Mouse (Mus musculus) brain, embryonic 18.5 days (tissue): Measurements from ENCODE around the gene Dnajc6.
A peak's percentile ranks its signal among the peaks of the same experiment; 100 is the strongest.

Experiments
- DNase-seq: peaks from one replicate; pipeline ENCODE4 v3.0.0-alpha.2; 2012; ENCODE audit warnings: low read depth, low spot score

The Dnajc6 gene

DNA sequence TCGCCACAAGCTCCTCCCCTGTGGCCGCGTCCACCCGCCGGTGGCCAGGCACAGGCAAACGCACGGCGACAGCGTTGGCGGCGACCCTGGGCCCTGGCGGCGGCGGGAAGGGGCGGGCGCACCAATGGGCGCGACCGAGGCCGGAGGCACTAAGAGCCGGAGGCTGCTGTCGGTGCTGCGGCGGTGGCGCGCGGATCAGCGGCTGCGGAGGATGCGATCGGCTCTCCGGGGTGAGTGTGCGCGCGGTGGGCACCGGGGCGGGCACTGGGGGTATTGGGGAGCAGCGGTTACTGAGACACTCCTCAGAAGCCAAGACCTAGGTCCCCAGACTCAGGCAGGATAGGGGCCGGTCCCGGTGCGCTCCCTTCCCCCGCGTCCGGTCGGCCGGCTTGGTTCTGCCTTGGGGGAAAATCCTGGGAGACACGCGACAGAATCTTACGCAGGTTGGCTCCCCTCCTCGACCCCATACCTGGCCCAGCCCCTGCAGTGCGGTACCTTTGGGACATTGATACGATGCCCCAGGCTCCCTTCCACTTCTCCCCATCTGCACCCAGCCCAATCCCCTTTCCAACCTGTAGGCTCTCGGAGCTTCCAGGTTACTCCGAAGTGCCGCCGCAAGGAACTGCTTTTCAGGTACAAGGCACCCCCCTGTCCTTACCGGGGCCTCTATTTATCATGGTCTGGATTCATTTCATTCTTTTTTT, at the start of gene Dnajc6:
Gene Dnajc6, plus strand, starts transcription at position 115 of the 704 bp plus-strand sequence.
- no peak for DNase-seq

DNA sequence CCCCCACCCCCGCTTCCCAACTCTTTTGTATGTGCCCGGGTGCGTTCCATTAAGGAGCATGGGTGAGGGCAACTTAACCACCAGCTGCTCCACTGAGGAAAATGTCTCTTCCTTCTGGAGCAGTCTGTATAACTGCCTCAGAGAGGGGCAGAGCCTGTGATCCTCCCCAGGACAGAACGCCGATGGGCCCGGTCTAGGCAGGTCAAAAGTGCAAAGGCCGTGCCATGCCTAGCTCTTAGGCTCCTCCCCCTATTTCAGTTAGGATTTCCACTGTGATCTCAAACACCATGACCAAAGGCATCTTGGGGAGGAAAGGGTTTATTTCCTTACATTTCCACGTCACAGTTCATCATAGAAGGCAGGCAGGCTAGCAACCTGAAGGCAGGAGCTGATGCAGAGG, 47.7 kb upstream of the Dnajc6 start:
- no peak for DNase-seq

DNA sequence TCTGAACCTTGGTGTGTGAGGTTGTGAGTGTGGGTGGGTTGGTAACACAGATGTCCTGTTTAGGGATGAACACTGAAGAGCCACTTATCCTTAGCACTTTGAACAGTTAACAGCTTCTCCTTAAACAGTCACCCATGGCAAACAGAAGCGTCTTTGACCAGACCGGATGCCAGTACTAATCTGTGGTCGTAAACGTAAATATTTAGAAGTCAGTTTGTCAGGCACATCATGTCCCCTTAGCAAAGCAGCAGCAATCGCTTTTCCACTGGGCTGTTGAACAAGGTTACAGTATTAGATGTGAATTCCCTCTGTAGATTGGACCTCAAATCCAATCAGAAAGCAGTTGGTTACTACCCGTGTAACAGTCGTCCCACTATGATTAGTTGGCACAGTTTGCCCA, 47.1 kb upstream of the Dnajc6 start:
- DNase-seq: no peak

DNA sequence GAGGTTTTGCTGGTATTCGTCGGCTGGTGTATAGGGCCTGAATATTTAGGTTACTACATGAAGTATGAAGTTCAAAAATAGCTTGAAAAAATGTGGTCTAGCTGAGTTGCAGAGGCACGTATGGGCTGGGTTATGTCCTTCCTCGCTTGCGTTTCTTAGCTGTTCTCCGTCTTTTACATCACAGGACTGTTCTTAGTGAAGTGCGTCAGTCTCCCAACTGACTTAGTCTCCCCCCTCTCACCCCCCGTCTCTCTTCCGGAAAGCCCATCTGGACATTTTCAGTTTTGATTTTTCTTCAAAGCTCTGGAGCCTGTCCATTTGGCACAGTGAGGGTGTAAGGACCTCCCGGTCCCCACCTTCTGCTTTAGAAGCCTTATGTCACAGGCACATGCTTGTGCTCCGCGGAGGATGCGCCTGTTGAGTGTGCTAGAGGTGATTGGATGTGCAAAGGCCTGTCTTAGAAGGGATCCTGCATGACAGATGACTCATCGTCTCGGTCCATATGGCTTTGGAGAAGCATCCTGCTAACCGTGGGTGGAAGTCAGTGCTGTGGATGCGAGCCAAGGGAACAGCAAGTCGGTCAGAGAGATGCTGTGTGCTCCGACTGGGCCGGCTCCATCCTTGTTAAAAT, 46.2 kb upstream of the Dnajc6 start:
- peak; percentile 65 for DNase-seq

DNA sequence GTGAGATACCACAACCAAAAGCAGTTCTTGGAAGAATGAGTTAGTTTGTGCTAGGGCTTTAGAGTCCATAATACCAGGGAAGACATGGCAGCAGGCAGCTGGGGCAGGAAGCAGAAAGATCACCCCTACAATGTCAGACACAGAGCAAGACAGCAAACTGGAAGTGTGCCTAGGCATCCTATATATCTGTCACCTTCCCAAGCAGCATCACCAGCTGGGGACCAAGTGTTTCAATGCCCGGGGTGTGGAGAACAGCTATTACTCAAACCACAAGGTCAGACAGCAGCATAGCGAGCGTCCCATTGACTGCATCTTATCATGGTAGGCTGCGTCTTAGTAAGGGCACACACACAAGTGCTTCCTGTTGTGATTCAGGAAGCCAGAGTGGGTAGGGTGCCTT, 45.4 kb upstream of the Dnajc6 start:
- DNase-seq: no peak

DNA sequence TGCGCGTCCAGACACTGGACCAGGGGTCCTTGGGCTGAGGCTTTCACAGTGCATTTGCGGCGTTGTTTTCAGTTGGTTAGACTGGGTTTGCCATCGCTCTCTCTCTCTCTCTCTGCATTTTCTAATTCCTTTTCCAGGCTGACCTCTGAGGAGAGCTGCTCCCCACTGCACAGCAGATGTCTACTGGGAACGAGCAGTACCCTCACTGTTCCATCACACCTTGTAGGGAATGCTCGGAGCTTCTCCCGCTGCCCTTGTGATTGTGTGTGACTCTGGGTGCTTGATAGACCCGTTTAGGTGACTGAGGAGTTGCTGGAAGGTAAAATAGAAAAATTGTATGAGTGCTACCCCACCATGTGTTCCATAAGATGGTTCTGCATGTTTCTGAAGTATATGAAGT, 43.6 kb upstream of the Dnajc6 start:
- DNase-seq: no peak

DNA sequence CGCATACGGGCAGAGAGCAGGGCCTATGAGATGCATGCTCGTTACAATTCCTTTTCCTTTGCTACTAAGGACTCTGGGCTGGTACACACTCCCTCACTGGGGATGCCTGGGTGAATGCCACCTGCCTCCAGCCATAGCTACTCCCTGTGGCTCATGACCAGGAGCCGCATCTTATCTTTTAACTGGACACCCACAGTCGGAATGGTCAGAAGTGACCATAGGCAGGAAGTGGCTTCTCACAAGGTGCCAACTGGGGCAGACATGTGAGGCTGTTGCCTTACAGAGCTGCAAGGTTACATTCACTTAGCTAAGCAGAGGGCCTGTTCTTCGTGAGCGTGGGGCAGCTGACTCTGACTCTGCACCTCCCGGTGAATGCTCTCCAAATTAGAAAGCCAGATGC, 39.3 kb upstream of the Dnajc6 start:
- no peak for DNase-seq

DNA sequence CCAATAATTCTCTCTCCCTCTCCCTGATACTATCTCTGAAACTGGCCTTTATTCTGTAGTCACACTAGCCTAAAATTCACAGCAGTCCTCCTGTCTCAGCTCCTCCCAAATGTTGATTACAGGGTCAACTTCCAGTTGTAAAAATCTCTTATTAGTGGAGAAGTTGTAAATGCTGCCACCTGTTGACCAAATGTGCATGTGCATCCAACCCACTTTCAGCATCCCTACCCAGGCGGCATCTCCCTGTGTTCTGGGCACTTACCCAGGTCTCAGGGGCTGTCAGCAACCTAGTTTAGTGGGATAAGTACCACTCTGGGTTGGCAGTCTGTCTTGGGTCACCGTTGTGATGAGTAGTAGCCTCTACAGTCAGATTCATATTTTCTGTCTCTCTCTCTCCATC, 38.1 kb upstream of the Dnajc6 start:
- peak; percentile 10 for DNase-seq

DNA sequence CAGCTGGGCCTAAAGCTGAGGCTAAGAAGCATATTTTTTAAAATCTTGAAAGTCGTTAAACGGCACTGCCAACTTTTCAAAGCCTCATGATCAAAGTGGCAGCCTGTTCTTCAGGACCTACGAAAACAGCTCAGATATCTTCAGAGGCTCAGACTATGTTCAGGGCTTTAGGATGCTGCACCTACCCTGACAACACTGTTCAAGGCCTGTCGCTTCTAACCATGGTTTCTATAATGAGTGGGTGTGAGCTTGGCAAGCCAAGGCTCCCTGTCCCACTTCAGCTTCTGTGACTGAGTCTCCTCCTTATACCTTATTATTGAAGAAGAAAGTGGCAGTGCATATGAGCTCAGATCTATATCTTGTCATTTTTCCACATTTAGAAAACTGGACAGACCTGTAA, 37.1 kb upstream of the Dnajc6 start:
- DNase-seq: no peak

DNA sequence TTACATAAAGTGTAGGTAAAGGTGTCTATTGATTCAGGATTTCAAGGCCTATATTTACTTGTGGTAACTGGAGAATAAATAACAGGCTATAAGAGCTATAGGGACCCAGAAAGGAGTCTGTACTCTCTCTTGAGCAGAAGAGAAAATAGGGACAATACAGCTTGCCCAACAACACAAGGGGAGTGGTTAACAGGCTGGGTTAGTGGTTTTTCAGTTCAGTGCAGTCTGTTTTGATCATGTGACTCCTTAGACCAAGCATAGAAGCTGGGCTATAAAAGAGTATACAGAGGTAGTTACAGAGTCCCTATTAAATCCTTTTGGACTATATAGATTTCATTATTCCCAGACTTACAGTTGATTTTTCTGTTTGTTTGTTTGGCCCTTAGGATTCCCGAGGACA, 36.3 kb upstream of the Dnajc6 start:
- DNase-seq: no peak

DNA sequence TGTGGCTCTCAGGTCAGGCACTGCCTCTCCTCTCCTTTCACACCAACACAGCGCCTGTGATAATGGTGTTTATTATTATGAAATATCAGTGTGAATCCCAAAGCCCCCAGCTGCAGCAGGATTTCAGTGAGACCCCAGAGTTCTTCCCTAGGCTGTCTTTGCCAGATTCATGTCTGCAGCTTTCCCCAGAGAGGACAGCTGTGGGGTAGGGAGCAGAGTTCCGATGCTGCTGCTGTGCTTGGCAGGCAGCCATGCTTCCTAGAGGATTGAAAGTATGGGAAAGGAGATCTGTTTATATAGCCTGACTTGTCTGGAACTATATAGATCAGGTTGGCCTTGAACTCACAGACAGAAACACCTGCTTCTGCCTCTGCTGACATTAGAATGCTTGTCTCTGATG, 34.4 kb upstream of the Dnajc6 start:
- DNase-seq: no peak

DNA sequence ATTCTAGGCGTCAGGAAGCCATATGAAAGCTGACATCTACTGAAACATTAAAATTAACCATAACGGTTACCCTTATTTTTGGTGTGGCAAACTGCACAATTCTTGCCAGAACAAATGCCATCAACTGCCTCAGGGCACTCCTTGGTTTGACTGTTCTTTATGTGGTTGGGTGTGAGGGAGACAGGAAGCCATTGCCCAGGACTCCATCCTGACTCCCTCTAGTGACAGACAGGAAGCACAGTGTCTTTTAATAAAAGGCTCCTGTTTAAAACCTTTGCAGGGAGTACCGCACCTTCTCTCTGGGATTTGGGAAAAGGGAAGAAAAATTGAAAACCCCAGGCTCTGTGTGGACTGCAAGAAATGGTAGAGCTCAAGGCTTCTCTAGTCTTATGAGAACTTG, 30.2 kb upstream of the Dnajc6 start:
- DNase-seq: no peak

DNA sequence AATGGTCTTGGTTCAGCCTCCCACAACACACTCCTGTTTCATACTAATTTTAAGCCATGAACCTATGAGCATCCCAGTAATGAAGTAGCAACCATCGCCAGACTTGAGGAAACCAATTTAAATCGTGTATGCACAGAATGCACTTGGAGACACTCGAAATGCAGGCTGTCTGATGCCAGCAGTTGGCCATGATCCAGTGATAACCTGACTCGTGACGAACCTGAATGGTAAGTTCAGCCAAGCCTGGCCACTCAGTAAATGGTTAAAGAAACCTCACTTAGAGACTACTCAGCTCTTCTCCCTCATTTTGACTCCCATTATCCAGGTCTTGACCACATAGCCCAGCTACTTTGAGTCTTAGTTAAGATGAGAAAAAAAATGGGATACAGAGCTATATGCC, 27.2 kb upstream of the Dnajc6 start:
- DNase-seq: no peak

DNA sequence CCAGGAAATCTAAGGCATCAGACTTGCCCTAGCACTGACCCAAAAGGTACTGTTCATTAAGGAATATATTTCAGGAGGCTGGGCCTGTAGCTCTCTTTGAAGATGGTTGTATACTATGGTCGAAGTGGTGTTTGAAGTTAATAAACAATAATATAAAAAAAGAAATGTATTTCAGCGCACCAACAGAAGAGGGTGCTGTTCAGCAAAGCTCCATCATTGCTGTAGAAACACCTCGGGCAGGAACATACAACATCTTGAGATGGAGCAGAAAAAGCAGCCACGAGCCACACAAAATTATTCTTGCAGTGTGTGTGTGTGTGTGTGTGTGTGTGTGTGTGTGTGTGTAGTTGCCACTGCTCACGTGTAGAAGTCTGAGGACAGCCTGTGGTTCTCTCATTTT, 25.9 kb upstream of the Dnajc6 start:
- no peak for DNase-seq

DNA sequence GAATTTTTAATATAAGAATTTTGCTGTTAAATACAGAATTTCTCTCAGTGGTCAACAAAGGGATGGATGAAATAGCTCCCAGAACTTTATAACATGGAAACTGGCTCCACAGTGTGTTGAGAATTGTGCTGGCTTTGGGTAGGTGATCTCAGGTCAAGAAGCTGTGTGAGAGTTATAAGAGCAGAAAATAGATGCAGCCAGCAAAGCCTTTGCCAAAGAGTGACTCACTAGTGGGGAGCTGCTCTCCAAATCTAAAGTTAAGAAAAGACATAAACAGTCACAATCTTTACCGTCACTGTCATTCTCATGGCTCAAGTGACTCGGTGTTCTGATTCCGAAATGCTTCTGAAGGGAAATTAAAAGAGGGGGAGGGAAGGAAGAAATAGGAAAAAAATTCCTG, 23.7 kb upstream of the Dnajc6 start:
- DNase-seq: no peak

DNA sequence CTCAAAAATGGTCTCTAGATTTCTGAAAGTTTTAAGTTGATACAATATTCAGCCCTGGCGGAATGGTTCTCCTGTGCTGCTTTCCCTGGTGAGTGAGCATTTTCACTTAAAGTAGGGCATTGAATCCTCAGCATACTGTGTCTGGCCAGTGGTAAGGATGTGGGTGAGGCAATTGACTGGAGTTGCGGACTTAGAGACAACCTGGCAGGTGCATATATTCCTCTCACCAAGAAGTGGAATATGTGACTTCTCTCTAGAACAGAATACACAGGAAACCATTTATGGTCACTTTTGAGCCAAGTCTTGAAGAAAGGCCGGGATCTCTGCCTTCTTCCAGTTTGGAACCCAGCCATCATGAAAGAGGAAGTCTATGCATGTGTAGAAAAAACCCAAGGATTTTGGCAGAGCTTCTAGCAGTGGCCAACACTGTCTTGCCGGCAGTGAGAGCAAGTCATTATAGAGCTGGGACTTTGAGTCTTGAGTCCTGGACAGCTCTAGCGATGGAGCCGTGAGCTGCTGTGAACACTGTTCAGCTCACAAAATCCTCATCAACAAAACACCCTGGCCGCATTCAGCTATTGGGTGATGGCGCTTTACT, 6.0 kb upstream of the Dnajc6 start:
- DNase-seq: no peak

DNA sequence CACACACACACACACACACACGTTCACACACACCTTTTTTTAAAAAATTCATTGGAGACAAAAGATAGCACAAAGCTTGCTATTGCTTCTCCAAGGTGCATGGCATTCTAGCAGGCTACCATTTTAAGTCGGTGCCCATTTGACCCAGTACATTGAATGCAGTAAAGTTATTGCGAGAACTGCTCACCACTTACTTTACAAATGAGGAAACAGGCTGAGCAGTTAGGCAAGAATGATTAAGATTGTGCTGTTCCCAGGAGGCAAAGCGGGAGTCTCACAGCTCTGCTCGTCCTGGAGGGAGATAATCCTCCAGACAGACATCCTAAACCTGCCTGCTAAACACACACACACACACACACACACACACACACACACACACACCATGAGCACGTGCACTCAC, 4.7 kb upstream of the Dnajc6 start:
- DNase-seq: no peak

DNA sequence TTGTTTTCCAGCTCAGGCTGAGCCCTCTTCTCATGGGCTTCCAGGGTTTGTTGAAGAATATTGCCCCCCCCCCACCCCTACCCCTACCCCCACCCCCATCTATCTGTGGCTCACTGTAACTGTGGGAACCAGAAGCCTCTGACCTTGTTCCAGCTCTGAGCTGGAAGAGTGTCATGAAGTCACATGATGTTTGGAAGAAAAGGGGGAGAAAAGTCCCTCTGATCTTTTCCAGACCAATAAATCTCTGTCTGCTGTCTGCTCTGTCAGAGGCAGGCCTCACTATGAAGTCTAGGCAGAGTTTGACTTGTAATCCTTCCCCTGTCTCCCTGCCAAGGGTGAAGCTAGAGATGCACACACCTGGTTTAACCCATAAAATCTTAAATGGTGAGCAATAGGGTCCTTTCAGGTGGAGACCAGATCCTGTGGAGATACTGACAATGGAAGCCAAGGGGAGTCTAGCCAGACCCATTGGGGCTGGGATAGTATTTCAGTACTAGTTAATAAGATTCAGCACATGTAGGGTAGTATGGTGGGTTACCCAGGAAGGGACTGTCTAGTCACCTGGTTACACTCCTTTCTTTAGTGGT, 2.7 kb upstream of the Dnajc6 start:
- DNase-seq: no peak

DNA sequence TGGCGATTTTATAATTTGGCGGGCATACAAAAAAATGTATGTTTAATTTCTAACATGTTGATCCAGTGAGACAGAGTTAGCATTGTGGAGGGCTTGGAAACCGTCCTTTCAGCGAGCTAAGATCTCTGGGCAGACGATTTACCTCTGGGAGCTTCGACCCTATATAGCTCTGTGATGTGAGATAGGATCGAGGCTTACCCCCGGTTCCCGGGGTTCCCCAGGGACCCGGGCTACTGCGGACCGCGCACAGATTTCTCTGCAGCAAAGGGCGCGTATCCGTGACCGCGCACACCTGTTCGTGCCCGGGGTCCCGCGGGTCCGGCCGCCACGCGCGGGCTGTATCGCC, 287 bp upstream of the Dnajc6 start:
- DNase-seq: no peak

DNA sequence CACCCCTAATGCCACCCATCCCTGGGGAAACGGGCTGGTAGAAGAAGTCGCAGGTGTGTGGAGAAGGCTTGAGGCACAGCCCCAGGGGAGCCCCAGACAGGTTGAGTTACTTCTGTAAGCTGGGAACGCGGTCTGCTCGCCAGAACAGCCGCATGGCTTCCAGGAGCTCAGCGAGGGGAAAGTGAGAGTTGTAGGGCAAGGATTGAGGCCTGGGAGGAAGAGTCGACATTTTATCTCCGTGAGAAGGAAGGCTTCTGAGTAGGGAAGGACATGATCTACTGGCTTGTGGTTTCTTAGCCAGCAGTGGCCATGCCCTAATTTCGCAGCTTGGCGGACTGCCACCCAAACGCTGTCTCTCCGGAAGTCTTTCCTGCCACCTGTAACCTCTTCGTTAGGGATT, 888 bp downstream of the Dnajc6 start:
- no peak for DNase-seq

DNA sequence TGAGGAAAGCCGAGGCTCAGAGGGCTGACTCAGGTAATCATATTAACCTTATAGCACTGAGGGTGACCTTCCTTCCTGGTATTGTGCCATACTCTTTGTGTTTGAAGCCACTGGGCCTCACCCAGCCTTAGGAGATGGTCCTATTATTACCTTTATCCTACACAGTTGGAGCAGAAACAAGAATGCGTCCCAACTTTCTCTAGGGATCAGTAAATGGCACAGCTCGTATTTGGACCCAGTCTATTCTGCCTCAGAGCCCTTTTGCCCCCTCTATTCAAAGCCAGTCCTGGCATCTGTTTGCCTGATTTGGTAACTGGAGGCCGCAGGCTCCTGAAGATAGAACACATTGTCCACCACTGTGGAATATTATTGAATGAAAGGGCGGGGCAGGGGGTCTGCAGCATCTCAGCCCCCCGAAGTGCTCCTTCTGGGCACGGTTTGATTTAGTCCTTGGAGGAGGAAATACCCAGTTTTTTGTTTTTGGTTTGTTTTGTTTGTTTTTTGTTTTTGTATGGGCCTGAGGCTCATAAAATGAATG, 8.1 kb downstream of the Dnajc6 start:
- no peak for DNase-seq

DNA sequence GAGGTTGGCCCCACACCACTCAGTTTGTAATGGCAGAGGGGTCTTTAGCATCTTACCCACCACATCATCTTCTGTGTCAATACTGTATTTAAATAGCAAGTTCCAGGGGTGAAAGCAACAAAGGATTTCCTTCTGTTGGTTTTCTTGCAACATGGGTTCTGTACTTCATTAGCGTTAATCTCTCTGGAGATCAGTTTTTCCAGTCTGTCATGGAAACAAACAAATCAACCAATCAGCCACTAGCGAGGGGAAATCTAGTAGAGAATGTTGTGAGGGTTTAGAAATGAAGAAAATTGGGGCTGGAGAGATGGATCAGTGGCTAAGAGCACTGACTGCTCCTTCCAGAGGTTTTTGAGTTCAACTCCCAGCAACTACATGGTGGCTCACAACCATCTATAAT, 9.5 kb downstream of the Dnajc6 start:
- no peak for DNase-seq

DNA sequence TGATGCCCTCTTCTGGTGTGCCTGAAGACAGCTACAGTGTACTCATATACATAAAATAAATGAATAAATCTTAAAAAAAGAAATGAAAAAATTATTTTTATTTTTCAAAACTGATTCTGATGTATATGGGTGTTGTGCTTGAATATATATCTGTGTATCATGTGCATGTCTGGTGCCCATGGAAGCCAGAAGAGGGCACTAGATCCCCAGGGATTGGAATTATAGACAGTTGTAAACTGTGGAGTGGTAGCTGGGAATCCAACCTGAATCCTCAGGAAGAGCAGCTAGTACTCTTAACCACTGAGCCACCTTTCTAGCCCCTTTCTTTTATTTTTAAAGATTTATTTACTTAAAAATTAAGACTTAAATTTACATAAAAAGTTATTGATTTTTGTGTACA, 9.9 kb downstream of the Dnajc6 start:
- DNase-seq: no peak
